Mouse (Mus musculus) stomach, postnatal 0 days (tissue): ENCODE results near the gene Alpk1.

Experiments used
- CTCF ChIP-seq: IDR thresholded peaks from 2 replicates; pipeline ENCODE4 v1.5.1; 2016; ENCODE audit warnings: antibody characterized with exemption, low read depth, mild to moderate bottlenecking, moderate library complexity
- EP300 ChIP-seq: optimal IDR thresholded peaks from 2 replicates; pipeline ENCODE3; 2016; ENCODE audit warnings: antibody characterized with exemption

DNA sequence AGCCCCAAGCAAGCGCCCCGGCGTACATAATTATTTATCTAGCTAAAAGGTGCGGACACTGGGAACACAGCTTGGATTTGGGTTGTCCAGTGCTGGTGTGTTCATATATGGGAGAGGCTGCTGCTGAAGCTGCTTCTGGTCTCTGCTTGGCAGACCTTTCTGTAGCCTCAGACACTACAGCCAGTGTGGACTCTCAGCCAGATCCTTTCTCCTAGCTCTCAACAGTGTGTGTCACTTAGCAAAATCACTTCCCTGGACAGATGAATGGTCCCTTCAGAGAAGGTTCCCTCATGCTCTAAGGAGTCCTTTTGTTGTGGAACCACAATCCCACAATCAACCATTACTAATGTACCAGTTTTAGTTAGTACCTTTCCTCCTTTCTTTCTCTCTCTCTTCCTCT lies 21.5 kb downstream of the Alpk1 start:
- TF ChIP-seq CTCF (no peak), EP300 (no peak)
